Mouse (Mus musculus): Measurements from ENCODE around the gene Plod1. TPM values are rescaled to one million over a fixed set of nuclear protein-coding genes. Genes with fewer than 3 reads are reported as not detected.

The Plod1 gene
- polyA plus RNA-seq, 1 experiment from 2014 or later: 32.7 TPM

Other genes starting within 250 kb of the Plod1 start
- gene Zfp534, start 234.2 kb downstream of the Plod1 start, polyA plus RNA-seq (2014; fragmentation: Nextera tagmentation; extraction: Ambion mirVana): not detected in 2 replicates
- gene Zfp984, start 127.0 kb downstream of the Plod1 start, polyA plus RNA-seq (2014; fragmentation: Nextera tagmentation; extraction: Ambion mirVana): 10.6 and 11.0 TPM in 2 replicates
- 5.0 and 6.1 TPM in 2 replicates for gene Zfp933, start 88.4 kb downstream of the Plod1 start, polyA plus RNA-seq (2014; fragmentation: Nextera tagmentation; extraction: Ambion mirVana)
- gene Miip, start 68.0 kb downstream of the Plod1 start, polyA plus RNA-seq (2014; fragmentation: Nextera tagmentation; extraction: Ambion mirVana): 27.6 and 30.0 TPM in 2 replicates
- gene Fv1, start 67.8 kb downstream of the Plod1 start, polyA plus RNA-seq (2014; fragmentation: Nextera tagmentation; extraction: Ambion mirVana): 14.7 and 15.6 TPM in 2 replicates
- 23.1 and 28.0 TPM in 2 replicates for gene Mfn2, start 32.1 kb downstream of the Plod1 start, polyA plus RNA-seq (2014; fragmentation: Nextera tagmentation; extraction: Ambion mirVana)
- gene 2510039O18Rik, start 4.1 kb upstream of the Plod1 start, polyA plus RNA-seq (2014; fragmentation: Nextera tagmentation; extraction: Ambion mirVana): 14.5 and 15.9 TPM in 2 replicates
- gene Nppb, start 49.0 kb upstream of the Plod1 start, polyA plus RNA-seq (2014; fragmentation: Nextera tagmentation; extraction: Ambion mirVana): 0.57 and 1.0 TPM in 2 replicates
- gene Nppa, start 64.0 kb upstream of the Plod1 start, polyA plus RNA-seq (2014; fragmentation: Nextera tagmentation; extraction: Ambion mirVana): 1.9 and 19.5 TPM in 2 replicates
- 8.9 and 9.8 TPM in 2 replicates for gene Clcn6, start 102.1 kb upstream of the Plod1 start, polyA plus RNA-seq (2014; fragmentation: Nextera tagmentation; extraction: Ambion mirVana)
- gene Mthfr, start 102.3 kb upstream of the Plod1 start, polyA plus RNA-seq (2014; fragmentation: Nextera tagmentation; extraction: Ambion mirVana): 13.5 and 14.1 TPM in 2 replicates
- 7.0 and 10.3 TPM in 2 replicates for gene Agtrap, start 151.3 kb upstream of the Plod1 start, polyA plus RNA-seq (2014; fragmentation: Nextera tagmentation; extraction: Ambion mirVana)
- gene Mad2l2, start 193.6 kb upstream of the Plod1 start, polyA plus RNA-seq (2014; fragmentation: Nextera tagmentation; extraction: Ambion mirVana): 75.3 and 83.4 TPM in 2 replicates
- 1.2 and 2.2 TPM in 2 replicates for gene Draxin, start 193.9 kb upstream of the Plod1 start, polyA plus RNA-seq (2014; fragmentation: Nextera tagmentation; extraction: Ambion mirVana)
- gene Fbxo6, start 215.4 kb upstream of the Plod1 start, polyA plus RNA-seq (2014; fragmentation: Nextera tagmentation; extraction: Ambion mirVana): 9.8 and 11.3 TPM in 2 replicates
- gene Fbxo44, start 223.7 kb upstream of the Plod1 start, polyA plus RNA-seq (2014; fragmentation: Nextera tagmentation; extraction: Ambion mirVana): 24.0 and 25.1 TPM in 2 replicates
- 1.5 and 1.9 TPM in 2 replicates for gene Fbxo2, start 223.9 kb upstream of the Plod1 start, polyA plus RNA-seq (2014; fragmentation: Nextera tagmentation; extraction: Ambion mirVana)